Mouse (Mus musculus): Measurements from ENCODE around the gene Sh3pxd2b. TPM values are rescaled to one million over a fixed set of nuclear protein-coding genes. Genes with fewer than 3 reads are reported as not detected.
"Not testable (repeated sequence)": the region's sequence is repeated elsewhere in the genome, so short reads cannot be mapped to it uniquely, and the experiment has no call there.

The Sh3pxd2b gene
- 28.7 and 31.3 TPM in 2 replicates for polyA plus RNA-seq (2014; fragmentation: Nextera tagmentation; extraction: Ambion mirVana)

- peak within 1 kb of the TSS; percentile 83 for H3K4me3 ChIP-seq (ENCODE audit: low read depth, low read length)
- ATAC-seq (ENCODE audit: low read depth), result peak; percentile 88
- WGBS, result under 1% methylated on average over 32 of the region's 86 CpGs
- H3K27ac ChIP-seq (replicated peaks; ENCODE audit: low read depth, low read length), result peak within 1 kb of the TSS; percentile 87
- H3K9ac ChIP-seq (ENCODE audit: low read depth, low read length), result peak within 1 kb of the TSS; percentile 97
- no peaks in the 10 kb centered on the region for H3K27me3 ChIP-seq (replicated peaks; ENCODE audit: control insufficient read depth, insufficient read depth, low read length)
- H3K4me2 ChIP-seq (ENCODE audit: low read depth, low read length), result peak within 1 kb of the TSS; percentile 73
- peaks cover 11% of the 10 kb centered on the region; the same call in 1 of the 2 replicates for H3K4me1 ChIP-seq (ENCODE audit: control insufficient read depth, insufficient read depth, low read length)
- peak; percentile 72 for DNase-seq (ENCODE audit: low spot score)
- H3K36me3 ChIP-seq (ENCODE audit: control insufficient read depth, insufficient read depth, low read length), result peaks cover 16% of the 10 kb centered on the region
- H3K9me3 ChIP-seq (ENCODE audit: control insufficient read depth, low read length), result no peaks in the 10 kb centered on the region
Measured at GRCm38 (mm10) chr11:32347607-32348432, at the start of gene Sh3pxd2b. TSS of gene Sh3pxd2b (plus strand) at chr11:32347820.

GRCm38 (mm10) chr11:32297866-32298531 is 49.6 kb upstream of the Sh3pxd2b start:
- ATAC-seq (ENCODE audit: low read depth) (no peak), DNase-seq (ENCODE audit: low spot score) (no peak)
- no peak overlapping the region for H3K4me3 ChIP-seq (ENCODE audit: low read depth, low read length)
- H3K9ac ChIP-seq (ENCODE audit: low read depth, low read length), result no peak overlapping the region
- H3K4me2 ChIP-seq (ENCODE audit: low read depth, low read length), result no peak overlapping the region
- H3K4me1 ChIP-seq (ENCODE audit: control insufficient read depth, insufficient read depth, low read length), result no peaks in the 10 kb centered on the region
- peaks cover 9% of the 10 kb centered on the region for H3K27me3 ChIP-seq (replicated peaks; ENCODE audit: control insufficient read depth, insufficient read depth, low read length)
- H3K27ac ChIP-seq (replicated peaks; ENCODE audit: low read depth, low read length), result no peak overlapping the region
- no peaks in the 10 kb centered on the region for H3K9me3 ChIP-seq (ENCODE audit: control insufficient read depth, low read length)
- WGBS, result 95% methylated on average over 1 of the region's 1 CpGs
- H3K36me3 ChIP-seq (ENCODE audit: control insufficient read depth, insufficient read depth, low read length), result no peaks in the 10 kb centered on the region

GRCm38 (mm10) chr11:32298532-32298918 is 49.1 kb upstream of the Sh3pxd2b start:
- Histone ChIP-seq H3K27ac (replicated peaks; ENCODE audit: low read depth, low read length) (no peak overlapping the region), H3K4me1 (ENCODE audit: control insufficient read depth, insufficient read depth, low read length) (no peaks in the 10 kb centered on the region), H3K4me2 (ENCODE audit: low read depth, low read length) (no peak overlapping the region), H3K9me3 (ENCODE audit: control insufficient read depth, low read length) (no peaks in the 10 kb centered on the region), H3K36me3 (ENCODE audit: control insufficient read depth, insufficient read depth, low read length) (no peaks in the 10 kb centered on the region), H3K4me3 (ENCODE audit: low read depth, low read length) (no peak overlapping the region), H3K27me3 (replicated peaks; ENCODE audit: control insufficient read depth, insufficient read depth, low read length) (peaks cover 9% of the 10 kb centered on the region), H3K9ac (ENCODE audit: low read depth, low read length) (no peak overlapping the region)
- ATAC-seq (ENCODE audit: low read depth) (no peak), DNase-seq (ENCODE audit: low spot score) (no peak)
- WGBS, result 88% methylated on average over 2 of the region's 2 CpGs

- not testable (repeated sequence) for H3K4me1 ChIP-seq (ENCODE audit: control insufficient read depth, insufficient read depth, low read length); H3K9ac ChIP-seq (ENCODE audit: low read depth, low read length); H3K27me3 ChIP-seq (replicated peaks; ENCODE audit: control insufficient read depth, insufficient read depth, low read length); H3K9me3 ChIP-seq (ENCODE audit: control insufficient read depth, low read length); H3K27ac ChIP-seq (replicated peaks; ENCODE audit: low read depth, low read length); H3K36me3 ChIP-seq (ENCODE audit: control insufficient read depth, insufficient read depth, low read length)
- ATAC-seq (ENCODE audit: low read depth) (peak; percentile 68; the same call in 1 of the 2 replicates), DNase-seq (ENCODE audit: low spot score) (peak; percentile 30)
- WGBS, result 4% methylated on average over 16 of the region's 16 CpGs
- Histone ChIP-seq H3K4me3 (ENCODE audit: low read depth, low read length) (peak within 1 kb of the TSS; percentile 23; the same call in 1 of the 2 replicates), H3K4me2 (ENCODE audit: low read depth, low read length) (peak within 1 kb of the TSS; percentile 46)
Measured at GRCm38 (mm10) chr11:32299865-32300264, 47.8 kb upstream of the Sh3pxd2b start, which contains the start of gene Hbq1a. TSS of gene Hbq1a (plus strand) at chr11:32300069.

GRCm38 (mm10) chr11:32300279-32301267 is 47.0 kb upstream of the Sh3pxd2b start:
- Histone ChIP-seq H3K27ac (replicated peaks; ENCODE audit: low read depth, low read length) (no peak overlapping the region), H3K9me3 (ENCODE audit: control insufficient read depth, low read length) (no peaks in the 10 kb centered on the region), H3K36me3 (ENCODE audit: control insufficient read depth, insufficient read depth, low read length) (no peaks in the 10 kb centered on the region), H3K9ac (ENCODE audit: low read depth, low read length) (no peak overlapping the region), H3K4me3 (ENCODE audit: low read depth, low read length) (peak overlapping the region; percentile 23; the same call in 1 of the 2 replicates), H3K4me1 (ENCODE audit: control insufficient read depth, insufficient read depth, low read length) (no peaks in the 10 kb centered on the region), H3K4me2 (ENCODE audit: low read depth, low read length) (peak overlapping the region; percentile 46), H3K27me3 (replicated peaks; ENCODE audit: control insufficient read depth, insufficient read depth, low read length) (peaks cover 9% of the 10 kb centered on the region)
- ATAC-seq (ENCODE audit: low read depth) (0 out of 2 replicates have a peak, but pooled peaks have one; percentile 9), DNase-seq (ENCODE audit: low spot score) (no peak)
- WGBS, result 57% methylated on average over 14 of the region's 17 CpGs

GRCm38 (mm10) chr11:32301506-32301905 is 46.1 kb upstream of the Sh3pxd2b start:
- H3K27ac ChIP-seq (replicated peaks; ENCODE audit: low read depth, low read length), result no peak overlapping the region
- H3K9ac ChIP-seq (ENCODE audit: low read depth, low read length), result no peak overlapping the region
- H3K4me1 ChIP-seq (ENCODE audit: control insufficient read depth, insufficient read depth, low read length), result no peaks in the 10 kb centered on the region
- no peak overlapping the region for H3K4me3 ChIP-seq (ENCODE audit: low read depth, low read length)
- H3K4me2 ChIP-seq (ENCODE audit: low read depth, low read length), result no peak overlapping the region
- DNase-seq (ENCODE audit: low spot score) (no peak), ATAC-seq (ENCODE audit: low read depth) (no peak)
- 61% methylated on average over 1 of the region's 1 CpGs for WGBS
- peaks cover 9% of the 10 kb centered on the region for H3K27me3 ChIP-seq (replicated peaks; ENCODE audit: control insufficient read depth, insufficient read depth, low read length)
- no peaks in the 10 kb centered on the region for H3K9me3 ChIP-seq (ENCODE audit: control insufficient read depth, low read length)
- no peaks in the 10 kb centered on the region for H3K36me3 ChIP-seq (ENCODE audit: control insufficient read depth, insufficient read depth, low read length)

- Histone ChIP-seq H3K9me3 (ENCODE audit: control insufficient read depth, low read length) (no peaks in the 10 kb centered on the region), H3K9ac (ENCODE audit: low read depth, low read length) (no peak overlapping the region), H3K4me2 (ENCODE audit: low read depth, low read length) (no peak overlapping the region), H3K27me3 (replicated peaks; ENCODE audit: control insufficient read depth, insufficient read depth, low read length) (peaks cover 9% of the 10 kb centered on the region), H3K27ac (replicated peaks; ENCODE audit: low read depth, low read length) (no peak overlapping the region), H3K36me3 (ENCODE audit: control insufficient read depth, insufficient read depth, low read length) (no peaks in the 10 kb centered on the region), H3K4me1 (ENCODE audit: control insufficient read depth, insufficient read depth, low read length) (no peaks in the 10 kb centered on the region), H3K4me3 (ENCODE audit: low read depth, low read length) (no peak overlapping the region)
- no peak for ATAC-seq (ENCODE audit: low read depth)
- no peak for DNase-seq (ENCODE audit: low spot score)
- WGBS, result 58% methylated on average over 2 of the region's 2 CpGs
Measured at GRCm38 (mm10) chr11:32302824-32303419, 44.7 kb upstream of the Sh3pxd2b start.

GRCm38 (mm10) chr11:32303455-32303854 is 44.2 kb upstream of the Sh3pxd2b start:
- 82% methylated on average over 1 of the region's 1 CpGs for WGBS
- ATAC-seq (ENCODE audit: low read depth) (no peak), DNase-seq (ENCODE audit: low spot score) (no peak)
- H3K9ac ChIP-seq (ENCODE audit: low read depth, low read length), result no peak overlapping the region
- no peak overlapping the region for H3K4me3 ChIP-seq (ENCODE audit: low read depth, low read length)
- H3K27ac ChIP-seq (replicated peaks; ENCODE audit: low read depth, low read length), result no peak overlapping the region
- no peaks in the 10 kb centered on the region for H3K36me3 ChIP-seq (ENCODE audit: control insufficient read depth, insufficient read depth, low read length)
- peaks cover 9% of the 10 kb centered on the region for H3K27me3 ChIP-seq (replicated peaks; ENCODE audit: control insufficient read depth, insufficient read depth, low read length)
- no peaks in the 10 kb centered on the region for H3K4me1 ChIP-seq (ENCODE audit: control insufficient read depth, insufficient read depth, low read length)
- H3K4me2 ChIP-seq (ENCODE audit: low read depth, low read length), result no peak overlapping the region
- no peaks in the 10 kb centered on the region for H3K9me3 ChIP-seq (ENCODE audit: control insufficient read depth, low read length)

Data from embryonic facial prominence, embryonic 14.5 days (tissue).